Mouse (Mus musculus): ENCODE data around the gene 1600014C10Rik.

1600014C10Rik gene

GRCm38 (mm10) chr7:38215697-38216096, 32.7 kb downstream of the 1600014C10Rik start:
- no peak for DNase-seq (ENCODE audit: low spot score)

- DNase-seq (ENCODE audit: low spot score), result peak; percentile 80
Observed at GRCm38 (mm10) chr7:38217417-38218171, 34.6 kb downstream of the 1600014C10Rik start.

GRCm38 (mm10) chr7:38218631-38219367, 35.8 kb downstream of the 1600014C10Rik start:
- no peak for DNase-seq (ENCODE audit: low spot score)

GRCm38 (mm10) chr7:38219526-38219925, 36.5 kb downstream of the 1600014C10Rik start:
- DNase-seq (ENCODE audit: low spot score), result no peak

- no peak for DNase-seq (ENCODE audit: low spot score)
Observed at GRCm38 (mm10) chr7:38220866-38221265, 37.8 kb downstream of the 1600014C10Rik start.

GRCm38 (mm10) chr7:38224577-38225369, 41.8 kb downstream of the 1600014C10Rik start:
- no peak for DNase-seq (ENCODE audit: low spot score)

- no peak for DNase-seq (ENCODE audit: low spot score)
Observed at GRCm38 (mm10) chr7:38226226-38226625, 43.2 kb downstream of the 1600014C10Rik start.

GRCm38 (mm10) chr7:38227181-38227899, 44.3 kb downstream of the 1600014C10Rik start:
- DNase-seq (ENCODE audit: low spot score), result peak; percentile 70

- DNase-seq (ENCODE audit: low spot score), result peak; percentile 87
Observed at GRCm38 (mm10) chr7:38227900-38228298, 44.9 kb downstream of the 1600014C10Rik start, which contains the start of gene Plekhf1. Gene Plekhf1 (minus strand): TSS chr7:38228016.

- no peak for DNase-seq (ENCODE audit: low spot score)
Observed at GRCm38 (mm10) chr7:38228329-38228728, 45.3 kb downstream of the 1600014C10Rik start.

GRCm38 (mm10) chr7:38230285-38230684, 47.3 kb downstream of the 1600014C10Rik start:
- no peak for DNase-seq (ENCODE audit: low spot score)

- no peak for DNase-seq (ENCODE audit: low spot score)
Observed at GRCm38 (mm10) chr7:38236400-38237105, 53.5 kb downstream of the 1600014C10Rik start.

- DNase-seq (ENCODE audit: low spot score), result no peak
Observed at GRCm38 (mm10) chr7:38237140-38237539, 54.1 kb downstream of the 1600014C10Rik start.

GRCm38 (mm10) chr7:38242417-38242816, 59.4 kb downstream of the 1600014C10Rik start:
- no peak for DNase-seq (ENCODE audit: low spot score)

Measured in layer of hippocampus, adult 11-12 months (tissue).